Mouse (Mus musculus) liver, embryonic 13.5 days (tissue): ENCODE data around the gene Pgghg. TPM values are rescaled to one million over a fixed set of nuclear protein-coding genes. Genes with fewer than 3 reads are reported as not detected.
A peak's percentile ranks its signal among the peaks of the same experiment; 100 is the strongest.
"Not testable (repeated sequence)": the region's sequence is repeated elsewhere in the genome, so short reads cannot be mapped to it uniquely, and the experiment has no call there.

Experiments used
- ATAC-seq: fragments of 200-750 bp; cut with Nextera tagmentation; 2 replicates; pipeline ENCODE4 v1.8.0; 2017; ENCODE audit warnings: low read depth, mild to moderate bottlenecking, moderate number of reproducible peaks, moderate library complexity
- DNase-seq: peaks from one replicate; pipeline ENCODE4 v3.0.0; 2022
- H3K27ac ChIP-seq: fragments of 300-500 bp; sonication (generic); 2 replicates; pipeline ENCODE4 v1.5.1; 2015; ENCODE audit warnings: moderate library complexity, mild to moderate bottlenecking, inconsistent platforms
- H3K27me3 ChIP-seq: fragments of 300-500 bp; sonication (generic); 2 replicates; pipeline ENCODE4 v1.6.1; 2015; ENCODE audit warnings: mild to moderate bottlenecking, inconsistent platforms
- H3K36me3 ChIP-seq: fragments of 300-500 bp; sonication (generic); 2 replicates; pipeline ENCODE4 v1.6.1; 2015; ENCODE audit warnings: mild to moderate bottlenecking, inconsistent platforms
- H3K4me1 ChIP-seq: fragments of 300-500 bp; sonication (generic); replicated peaks from 2 replicates; pipeline ENCODE4 v1.6.1; 2015; ENCODE audit warnings: inconsistent platforms
- H3K4me2 ChIP-seq: fragments of 300-500 bp; sonication (generic); 2 replicates; pipeline ENCODE4 v1.6.1; 2015; ENCODE audit warnings: inconsistent platforms, mild to moderate bottlenecking, moderate library complexity
- H3K4me3 ChIP-seq: fragments of 300-500 bp; sonication (generic); replicated peaks from 2 replicates; pipeline ENCODE4 v1.5.1; 2015; ENCODE audit warnings: mild to moderate bottlenecking, inconsistent platforms
- H3K9ac ChIP-seq: fragments of 300-500 bp; sonication (generic); 2 replicates; pipeline ENCODE4 v1.6.1; 2015; ENCODE audit warnings: mild to moderate bottlenecking, inconsistent platforms
- H3K9me3 ChIP-seq: fragments of 300-500 bp; sonication (generic); replicated peaks from 2 replicates; pipeline ENCODE4 v1.6.1; 2016; ENCODE audit warnings: inconsistent platforms
- WGBS: fragments of 180-500 bp; shearing (Covaris S2); methylation state at CpG from one replicate; pipeline ENCODE4 v1.1.7; 2015; ENCODE audit not compliant: insufficient replicate concordance; 5-methylcytosine and 5-hydroxymethylcytosine counted together
- polyA plus RNA-seq: library from polyadenylated mRNA; unstranded; fragments of >200 nt; fragmentation: Nextera tagmentation; extraction: Ambion mirVana; gene quantifications from 2 replicates; pipeline ENCODE4 v1.2.1, GENCODE M21; 2015

The Pgghg gene
- polyA plus RNA-seq, 1 experiment from 2014 or later: 5.0 TPM

GRCm38 (mm10) chr7:140974940-140975339 lies 33.7 kb downstream of the Pgghg start:
- Histone ChIP-seq H3K9ac (no peak overlapping the region), H3K27ac (no peak overlapping the region), H3K4me1 (peaks cover 24% of the 10 kb centered on the region), H3K4me3 (no peak overlapping the region), H3K9me3 (no peaks in the 10 kb centered on the region), H3K27me3 (no peaks in the 10 kb centered on the region), H3K36me3 (no peaks in the 10 kb centered on the region), H3K4me2 (no peak overlapping the region)
- no peak for ATAC-seq
- WGBS: 27% methylated on average over 9 of the region's 9 CpGs
- DNase-seq: no peak

- Histone ChIP-seq H3K27ac (no peak overlapping the region), H3K36me3 (no peaks in the 10 kb centered on the region), H3K4me2 (no peak overlapping the region), H3K9ac (no peak overlapping the region), H3K4me1 (peaks cover 18% of the 10 kb centered on the region), H3K4me3 (no peak overlapping the region), H3K27me3 (no peaks in the 10 kb centered on the region), H3K9me3 (no peaks in the 10 kb centered on the region)
- no peak for DNase-seq
- WGBS: 57% methylated on average over 3 of the region's 3 CpGs
- ATAC-seq: no peak
Measured at GRCm38 (mm10) chr7:140975465-140975864, 34.3 kb downstream of the Pgghg start.

GRCm38 (mm10) chr7:140976720-140977119 lies 35.5 kb downstream of the Pgghg start:
- not testable (repeated sequence) for DNase-seq
- 54% methylated on average over 9 of the region's 9 CpGs for WGBS

GRCm38 (mm10) chr7:140981704-140982103 lies 40.5 kb downstream of the Pgghg start:
- Histone ChIP-seq H3K4me2 (no peak overlapping the region), H3K4me1 (0 out of 2 replicates have a peak, but pooled peaks cover 3% of the 10 kb centered on the region), H3K27me3 (no peaks in the 10 kb centered on the region), H3K27ac (no peak overlapping the region), H3K4me3 (no peak overlapping the region), H3K9ac (no peak overlapping the region), H3K9me3 (no peaks in the 10 kb centered on the region), H3K36me3 (no peaks in the 10 kb centered on the region)
- ATAC-seq (no peak), DNase-seq (no peak)
- WGBS: 25% methylated on average over 8 of the region's 8 CpGs

More at GRCm38 (mm10) chr7:140976720-140977119, 35.5 kb downstream of the Pgghg start:
- H3K4me3 ChIP-seq, H3K9me3 ChIP-seq, ATAC-seq, H3K9ac ChIP-seq, H3K4me2 ChIP-seq, H3K27ac ChIP-seq, H3K36me3 ChIP-seq, H3K27me3 ChIP-seq, H3K4me1 ChIP-seq: not testable (repeated sequence)

GRCm38 (mm10) chr7:140982971-140983370 lies 41.8 kb downstream of the Pgghg start:
- Histone ChIP-seq H3K27me3 (no peaks in the 10 kb centered on the region), H3K27ac (no peak overlapping the region), H3K36me3 (no peaks in the 10 kb centered on the region), H3K4me2 (no peak overlapping the region), H3K4me1 (0 out of 2 replicates have a peak, but pooled peaks cover 3% of the 10 kb centered on the region), H3K9ac (no peak overlapping the region), H3K9me3 (no peaks in the 10 kb centered on the region), H3K4me3 (no peak overlapping the region)
- WGBS: 53% methylated on average over 7 of the region's 7 CpGs
- ATAC-seq (no peak), DNase-seq (no peak)

- Histone ChIP-seq H3K4me2 (no peak overlapping the region), H3K9ac (no peak overlapping the region), H3K4me3 (no peak overlapping the region), H3K27ac (no peak overlapping the region), H3K27me3 (no peaks in the 10 kb centered on the region), H3K36me3 (no peaks in the 10 kb centered on the region), H3K9me3 (no peaks in the 10 kb centered on the region), H3K4me1 (peaks cover 12% of the 10 kb centered on the region)
- DNase-seq (no peak), ATAC-seq (no peak)
- 54% methylated on average over 17 of the region's 17 CpGs for WGBS
Measured at GRCm38 (mm10) chr7:140987182-140988138, 46.3 kb downstream of the Pgghg start.

- no peak for ATAC-seq
- Histone ChIP-seq H3K9ac (no peak overlapping the region), H3K4me3 (no peak overlapping the region), H3K27me3 (no peaks in the 10 kb centered on the region), H3K4me1 (peaks cover 12% of the 10 kb centered on the region), H3K4me2 (no peak overlapping the region), H3K9me3 (no peaks in the 10 kb centered on the region), H3K36me3 (no peaks in the 10 kb centered on the region), H3K27ac (no peak overlapping the region)
- 57% methylated on average over 4 of the region's 4 CpGs for WGBS
- DNase-seq: no peak
Measured at GRCm38 (mm10) chr7:140989022-140989421, 47.8 kb downstream of the Pgghg start.

- Histone ChIP-seq H3K4me3 (no peak overlapping the region), H3K9ac (no peak overlapping the region), H3K4me1 (peaks cover 12% of the 10 kb centered on the region), H3K27me3 (no peaks in the 10 kb centered on the region), H3K4me2 (no peak overlapping the region), H3K36me3 (no peaks in the 10 kb centered on the region), H3K9me3 (no peaks in the 10 kb centered on the region), H3K27ac (no peak overlapping the region)
- ATAC-seq (no peak), DNase-seq (no peak)
- WGBS: 37% methylated on average over 6 of the region's 6 CpGs
Measured at GRCm38 (mm10) chr7:140990185-140990584, 49.0 kb downstream of the Pgghg start.

- no peak for DNase-seq
- peaks cover 12% of the 10 kb centered on the region for H3K4me1 ChIP-seq
- ATAC-seq: peak; percentile 31; the same call in 1 of the 2 replicates
- WGBS: 24% methylated on average over 5 of the region's 5 CpGs
- H3K27me3 ChIP-seq: no peaks in the 10 kb centered on the region
- H3K4me3 ChIP-seq: no peak overlapping the region
- H3K9ac ChIP-seq: no peak overlapping the region
- no peaks in the 10 kb centered on the region for H3K9me3 ChIP-seq
- H3K4me2 ChIP-seq: no peak overlapping the region
- H3K36me3 ChIP-seq: no peaks in the 10 kb centered on the region
- no peak overlapping the region; the same call in 1 of the 2 replicates for H3K27ac ChIP-seq
Measured at GRCm38 (mm10) chr7:140990622-140991021, 49.4 kb downstream of the Pgghg start.

GRCm38 (mm10) chr7:140991117-140991689 lies 50.0 kb downstream of the Pgghg start:
- Histone ChIP-seq H3K4me3 (no peak overlapping the region), H3K4me2 (no peak overlapping the region), H3K9ac (no peak overlapping the region), H3K36me3 (no peaks in the 10 kb centered on the region), H3K27ac (no peak overlapping the region; the same call in 1 of the 2 replicates), H3K4me1 (peaks cover 12% of the 10 kb centered on the region), H3K27me3 (no peaks in the 10 kb centered on the region), H3K9me3 (no peaks in the 10 kb centered on the region)
- ATAC-seq: no peak
- WGBS: 30% methylated on average over 14 of the region's 14 CpGs
- DNase-seq: no peak
